Mouse (Mus musculus): ENCODE data around the gene Cacnb4. TPM values are rescaled to one million over a fixed set of nuclear protein-coding genes. Genes with fewer than 3 reads are reported as not detected.
A peak's percentile ranks its signal among the peaks of the same experiment; 100 is the strongest.

The Cacnb4 gene
- total and polyA plus RNA-seq, 2 experiments from 2014 or later, result 13.3 to 13.7 TPM

DNA sequence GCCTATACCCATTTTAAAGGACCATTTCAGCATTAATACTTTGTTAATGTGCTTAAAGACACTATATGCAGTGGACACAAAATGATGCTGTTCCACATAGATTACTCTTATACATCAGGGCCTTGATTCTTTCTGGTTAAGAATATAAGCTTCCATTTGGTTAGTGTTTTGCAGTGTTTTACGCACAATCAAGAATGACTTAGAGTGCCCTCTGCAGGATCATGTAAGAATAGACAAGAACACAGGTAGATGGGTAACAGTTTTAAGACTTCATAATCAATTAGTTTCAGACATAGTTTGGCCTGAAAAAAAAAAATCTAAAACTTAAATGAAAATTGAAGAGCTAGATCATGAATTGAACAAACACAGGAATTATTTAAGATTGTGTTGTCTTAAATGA lies 270.2 kb downstream of the Cacnb4 start:
- no peak overlapping the region for H3K9ac ChIP-seq
- peaks cover 18% of the 10 kb centered on the region for H3K9me3 ChIP-seq (ENCODE audit: low read length)
- no peaks in the 10 kb centered on the region for H3K4me1 ChIP-seq (ENCODE audit: insufficient read depth)
- peaks cover 47% of the 10 kb centered on the region for H3K36me3 ChIP-seq (ENCODE audit: insufficient read depth)
- no peaks in the 10 kb centered on the region for H3K27me3 ChIP-seq (ENCODE audit: insufficient read depth, low read length)
- H3K27ac ChIP-seq (ENCODE audit: low read depth, low read length), result no peak overlapping the region
- DNase-seq (peak; percentile 35), ATAC-seq (no peak)
- H3K4me3 ChIP-seq (ENCODE audit: low read depth, low read length), result no peak overlapping the region
- 0 out of 2 replicates have a peak, but pooled peaks have one; percentile 37 for TF ChIP-seq CTCF (IDR thresholded peaks at IDR 0.05; ENCODE audit: low read depth)
- WGBS, result 85% methylated on average over 1 of the region's 1 CpGs
- H3K4me2 ChIP-seq (ENCODE audit: low read depth), result no peak overlapping the region

DNA sequence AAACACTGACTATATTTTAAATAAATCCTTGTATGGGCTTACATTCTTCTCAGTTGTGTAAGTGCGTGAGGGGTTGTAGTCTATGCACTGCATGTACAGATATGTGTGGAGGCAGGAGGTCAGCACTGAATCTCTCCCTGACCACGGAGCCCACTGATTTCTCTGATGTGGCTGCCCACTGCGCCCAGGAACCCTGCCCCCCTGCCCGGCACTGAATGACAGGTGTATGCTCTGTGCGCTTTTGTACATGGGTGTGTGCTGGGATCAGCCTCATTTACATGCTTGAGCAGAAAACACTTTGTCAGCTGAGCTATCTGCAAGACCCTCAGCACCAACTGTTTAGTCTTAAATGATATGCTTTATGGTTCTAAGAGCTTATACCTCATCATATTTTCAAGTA lies 271.4 kb downstream of the Cacnb4 start:
- WGBS, result 94% methylated on average over 5 of the region's 5 CpGs
- ATAC-seq, result no peak
- peaks cover 35% of the 10 kb centered on the region for H3K36me3 ChIP-seq (ENCODE audit: insufficient read depth)

DNA sequence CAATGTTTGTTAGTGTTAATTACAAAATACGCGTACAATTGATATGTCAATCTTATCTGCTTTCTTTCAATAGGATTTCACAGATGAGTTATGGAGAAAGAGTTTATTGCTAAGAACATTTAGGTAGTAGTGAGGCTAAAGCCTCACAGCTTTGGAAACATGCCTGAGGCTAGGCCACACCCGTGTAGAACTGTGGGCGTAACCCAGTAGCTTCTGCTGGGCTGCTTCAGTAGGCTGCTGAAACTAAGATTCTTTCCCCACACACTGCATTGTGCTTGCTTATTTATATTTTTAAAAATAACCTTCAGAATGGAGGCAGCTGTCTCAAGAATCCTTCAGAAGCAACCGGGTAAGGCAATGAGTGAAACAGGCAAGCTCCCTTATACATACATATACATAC lies 282.1 kb downstream of the Cacnb4 start:
- H3K4me2 ChIP-seq (ENCODE audit: low read depth), result no peak overlapping the region
- H3K9me3 ChIP-seq (ENCODE audit: low read length), result no peaks in the 10 kb centered on the region
- WGBS, result 87% methylated on average over 5 of the region's 5 CpGs
- no peak overlapping the region for H3K9ac ChIP-seq
- DNase-seq, result no peak
- H3K36me3 ChIP-seq (ENCODE audit: insufficient read depth), result 0 out of 2 replicates have a peak, but pooled peaks cover 4% of the 10 kb centered on the region
- no peaks in the 10 kb centered on the region for H3K27me3 ChIP-seq (ENCODE audit: insufficient read depth, low read length)
- TF ChIP-seq CTCF (IDR thresholded peaks at IDR 0.05; ENCODE audit: low read depth), result no peak
- no peaks in the 10 kb centered on the region for H3K4me1 ChIP-seq (ENCODE audit: insufficient read depth)
- no peak overlapping the region for H3K4me3 ChIP-seq (ENCODE audit: low read depth, low read length)
- no peak overlapping the region for H3K27ac ChIP-seq (ENCODE audit: low read depth, low read length)
- peak; percentile 29; the same call in 1 of the 2 replicates for ATAC-seq

More for the DNA sequence above, 271.4 kb downstream of the Cacnb4 start:
- Histone ChIP-seq H3K4me2 (ENCODE audit: low read depth) (no peak overlapping the region), H3K27me3 (ENCODE audit: insufficient read depth, low read length) (no peaks in the 10 kb centered on the region), H3K4me3 (ENCODE audit: low read depth, low read length) (no peak overlapping the region), H3K9me3 (ENCODE audit: low read length) (peaks cover 9% of the 10 kb centered on the region), H3K4me1 (ENCODE audit: insufficient read depth) (no peaks in the 10 kb centered on the region), H3K9ac (no peak overlapping the region), H3K27ac (ENCODE audit: low read depth, low read length) (no peak overlapping the region)
- no peak for TF ChIP-seq CTCF (IDR thresholded peaks at IDR 0.05; ENCODE audit: low read depth)
- DNase-seq, result no peak

DNA sequence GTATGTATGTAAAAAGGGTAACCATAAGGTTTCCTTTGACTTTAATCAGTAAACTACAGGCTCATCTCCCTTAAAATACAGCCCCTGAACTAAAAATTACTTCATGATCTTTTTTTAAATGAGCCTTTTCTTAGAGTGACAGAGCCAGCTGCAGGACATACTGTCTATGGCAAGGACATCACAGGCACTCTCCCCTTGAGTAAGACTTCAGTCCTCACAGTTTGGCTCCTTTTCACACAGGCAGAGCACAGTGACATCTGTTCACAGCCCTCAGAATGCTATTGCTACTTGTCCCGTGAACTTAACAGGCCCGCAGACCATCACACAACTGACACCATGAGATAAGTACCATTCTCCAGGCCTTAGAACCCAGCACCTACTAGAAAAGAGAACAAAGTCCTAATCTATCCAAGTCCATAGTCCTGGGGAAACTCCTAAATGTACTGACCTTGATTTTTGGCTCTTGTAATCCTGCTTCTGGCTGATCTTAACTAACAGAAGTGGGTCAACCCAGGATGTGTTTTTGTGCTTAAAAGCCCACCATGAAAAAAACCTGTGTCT lies 286.1 kb downstream of the Cacnb4 start:
- ATAC-seq, result peak; percentile 43; the same call in 1 of the 2 replicates
- Histone ChIP-seq H3K27ac (ENCODE audit: low read depth, low read length) (no peak overlapping the region), H3K9ac (no peak overlapping the region), H3K27me3 (ENCODE audit: insufficient read depth, low read length) (no peaks in the 10 kb centered on the region), H3K4me2 (ENCODE audit: low read depth) (no peak overlapping the region), H3K4me3 (ENCODE audit: low read depth, low read length) (no peak overlapping the region), H3K9me3 (ENCODE audit: low read length) (no peaks in the 10 kb centered on the region), H3K36me3 (ENCODE audit: insufficient read depth) (no peaks in the 10 kb centered on the region), H3K4me1 (ENCODE audit: insufficient read depth) (no peaks in the 10 kb centered on the region)
- no peak for DNase-seq
- WGBS, result 63% methylated on average over 2 of the region's 2 CpGs
- TF ChIP-seq CTCF (IDR thresholded peaks at IDR 0.05; ENCODE audit: low read depth), result no peak

DNA sequence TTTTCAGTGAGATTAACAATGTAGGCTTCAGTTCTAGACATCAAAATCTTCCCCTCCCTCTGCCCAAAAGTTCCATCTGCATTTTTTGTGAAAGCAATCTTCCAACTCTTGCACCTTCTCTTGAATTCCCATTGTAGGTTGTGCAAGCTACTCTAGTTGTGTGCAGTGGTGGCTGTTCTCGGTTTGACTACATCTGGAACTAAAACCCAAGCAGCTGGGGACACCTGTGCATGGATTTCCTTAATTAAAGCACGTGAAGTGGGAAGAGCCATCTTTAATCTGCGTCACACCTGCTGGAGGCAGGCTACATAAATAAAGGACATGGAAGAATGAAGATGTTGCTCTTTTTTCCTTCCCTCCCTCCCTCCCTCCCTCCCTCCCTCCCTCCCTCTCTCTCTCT lies 286.7 kb downstream of the Cacnb4 start:
- no peak overlapping the region for H3K9ac ChIP-seq
- H3K27ac ChIP-seq (ENCODE audit: low read depth, low read length), result no peak overlapping the region
- H3K4me3 ChIP-seq (ENCODE audit: low read depth, low read length), result no peak overlapping the region
- ATAC-seq (no peak), DNase-seq (no peak)
- H3K4me1 ChIP-seq (ENCODE audit: insufficient read depth), result no peaks in the 10 kb centered on the region
- 73% methylated on average over 3 of the region's 3 CpGs for WGBS
- H3K36me3 ChIP-seq (ENCODE audit: insufficient read depth), result no peaks in the 10 kb centered on the region
- no peak overlapping the region for H3K4me2 ChIP-seq (ENCODE audit: low read depth)
- no peaks in the 10 kb centered on the region for H3K9me3 ChIP-seq (ENCODE audit: low read length)
- no peaks in the 10 kb centered on the region for H3K27me3 ChIP-seq (ENCODE audit: insufficient read depth, low read length)
- no peak for TF ChIP-seq CTCF (IDR thresholded peaks at IDR 0.05; ENCODE audit: low read depth)

DNA sequence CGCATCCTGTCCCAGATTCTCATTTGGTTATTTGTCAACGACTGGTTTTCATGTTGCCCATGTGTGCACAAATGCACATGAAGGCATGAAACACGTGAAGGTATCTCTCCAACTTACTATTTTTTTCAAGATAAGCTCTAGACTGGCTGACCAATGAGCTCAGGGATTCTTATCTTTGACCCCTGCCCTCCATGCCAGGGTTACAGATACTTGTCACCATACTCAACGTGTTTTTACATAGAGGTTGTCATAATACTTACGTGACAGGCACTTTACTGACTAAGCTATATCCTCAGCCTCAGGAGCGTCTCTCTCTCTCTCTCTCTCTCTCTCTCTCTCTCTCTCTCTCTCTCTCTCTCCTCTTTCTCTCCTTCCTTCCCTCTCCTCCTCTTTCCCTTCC lies 290.2 kb downstream of the Cacnb4 start:
- H3K9me3 ChIP-seq (ENCODE audit: low read length), result no peaks in the 10 kb centered on the region
- no peaks in the 10 kb centered on the region for H3K36me3 ChIP-seq (ENCODE audit: insufficient read depth)
- DNase-seq, result no peak
- ATAC-seq, result no peak
- no peaks in the 10 kb centered on the region for H3K27me3 ChIP-seq (ENCODE audit: insufficient read depth, low read length)
- H3K4me3 ChIP-seq (ENCODE audit: low read depth, low read length), result no peak overlapping the region
- no peak for TF ChIP-seq CTCF (IDR thresholded peaks at IDR 0.05; ENCODE audit: low read depth)
- H3K27ac ChIP-seq (ENCODE audit: low read depth, low read length), result no peak overlapping the region
- 88% methylated on average over 6 of the region's 6 CpGs for WGBS
- no peak overlapping the region for H3K9ac ChIP-seq
- no peaks in the 10 kb centered on the region for H3K4me1 ChIP-seq (ENCODE audit: insufficient read depth)
- H3K4me2 ChIP-seq (ENCODE audit: low read depth), result no peak overlapping the region

DNA sequence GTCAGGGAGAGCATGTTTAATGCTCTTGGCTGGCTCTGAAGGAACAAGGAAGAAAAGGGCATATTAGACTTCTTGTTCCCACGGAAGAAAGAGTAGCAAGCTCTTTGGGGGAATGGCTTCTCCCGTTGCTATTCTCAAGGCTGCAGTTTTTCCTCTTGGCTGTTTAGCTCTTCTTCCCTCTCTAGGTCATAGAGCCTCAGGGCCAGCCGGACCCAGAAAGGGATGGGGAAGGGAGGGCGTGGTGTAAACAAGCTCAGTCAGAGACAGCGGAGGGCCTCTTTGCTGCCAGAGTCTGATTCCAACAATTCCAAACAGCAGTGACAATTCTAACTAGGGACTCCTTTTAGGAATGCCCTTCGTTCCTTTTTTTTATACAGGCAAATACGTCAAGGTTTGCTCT lies 290.6 kb downstream of the Cacnb4 start:
- H3K36me3 ChIP-seq (ENCODE audit: insufficient read depth), result no peaks in the 10 kb centered on the region
- H3K9me3 ChIP-seq (ENCODE audit: low read length), result no peaks in the 10 kb centered on the region
- DNase-seq, result no peak
- H3K27ac ChIP-seq (ENCODE audit: low read depth, low read length), result no peak overlapping the region
- no peak for TF ChIP-seq CTCF (IDR thresholded peaks at IDR 0.05; ENCODE audit: low read depth)
- no peak for ATAC-seq
- no peaks in the 10 kb centered on the region for H3K4me1 ChIP-seq (ENCODE audit: insufficient read depth)
- no peak overlapping the region for H3K9ac ChIP-seq
- H3K4me2 ChIP-seq (ENCODE audit: low read depth), result no peak overlapping the region
- no peak overlapping the region for H3K4me3 ChIP-seq (ENCODE audit: low read depth, low read length)
- 71% methylated on average over 7 of the region's 7 CpGs for WGBS
- no peaks in the 10 kb centered on the region for H3K27me3 ChIP-seq (ENCODE audit: insufficient read depth, low read length)

Data from forebrain, postnatal 0 days (tissue).